Mouse (Mus musculus) thymus, adult 2 months (tissue): ENCODE measurements at regions not wholly inside any gene's neighbourhood (a gene's known extent, or its start where the extent isn't known, plus 50 kb on each side); places are given as distances from the start of the nearest gene placed in this dataset.

ENCODE experiments used
- CTCF ChIP-seq: fragments of 200-500 bp; IDR thresholded peaks from 2 replicates; pipeline ENCODE4 v1.5.1; 2012; ENCODE audit warnings: mild to moderate bottlenecking, control low read depth, low read length, moderate library complexity, borderline replicate concordance; ENCODE audit not compliant: control insufficient read depth, poor library complexity, insufficient read depth; ENCODE audit errors: extremely low read depth
- POLR2A ChIP-seq: fragments of 200-500 bp; IDR thresholded peaks from 2 replicates; pipeline ENCODE4 v1.6.1; 2012; ENCODE audit warnings: mild to moderate bottlenecking, low read length, control low read depth, moderate library complexity; ENCODE audit not compliant: control insufficient read depth, poor library complexity, insufficient read depth; ENCODE audit errors: extremely low read depth

- TF ChIP-seq CTCF (no peak), POLR2A (no peak)
Measured at GRCm38 (mm10) chr9:52448245-52448644, 231.3 kb downstream of the AI593442 start.
